Mouse (Mus musculus) liver, postnatal 0 days (tissue): Measurements from ENCODE around the gene Drc3.

Source experiments
- CTCF ChIP-seq: sonication (generic); IDR thresholded peaks from 2 replicates; pipeline ENCODE4 v1.5.1; 2016; ENCODE audit warnings: antibody characterized with exemption, low read depth
- EP300 ChIP-seq: IDR thresholded peaks from 2 replicates; pipeline ENCODE4 v1.6.1; 2016; ENCODE audit warnings: antibody characterized with exemption, low read depth, mild to moderate bottlenecking

GRCm38 (mm10) chr11:60307375-60307825 is 45.7 kb upstream of the Drc3 start:
- TF ChIP-seq CTCF (peak; percentile 69), EP300 (no peak)
